Mouse (Mus musculus) hindbrain, embryonic 16.5 days (tissue): ENCODE results near the gene Gjc3. TPM values are rescaled to one million over a fixed set of nuclear protein-coding genes. Genes with fewer than 3 reads are reported as not detected.
"Not testable (repeated sequence)": the region's sequence is repeated elsewhere in the genome, so short reads cannot be mapped to it uniquely, and the experiment has no call there.

Experiments
- ATAC-seq: fragments of 200-750 bp; cut with Nextera tagmentation; 2 replicates; pipeline ENCODE4 v1.8.0; 2017; ENCODE audit warnings: moderate TSS enrichment, moderate library complexity
- H3K27ac ChIP-seq: fragments of 300-500 bp; sonication (generic); 2 replicates; pipeline ENCODE4 v1.5.1; 2014; ENCODE audit warnings: low read depth, mild to moderate bottlenecking, control low read depth, low read length, moderate library complexity
- H3K27me3 ChIP-seq: fragments of 300-500 bp; sonication (generic); replicated peaks from 2 replicates; pipeline ENCODE4 v1.6.1; 2014; ENCODE audit warnings: low read length; ENCODE audit not compliant: control insufficient read depth, insufficient read depth
- H3K36me3 ChIP-seq: fragments of 300-500 bp; sonication (generic); 2 replicates; pipeline ENCODE4 v1.6.1; 2014; ENCODE audit warnings: mild to moderate bottlenecking, low read length, moderate library complexity, mixed read lengths; ENCODE audit not compliant: control insufficient read depth, insufficient read depth
- H3K4me1 ChIP-seq: fragments of 300-500 bp; sonication (generic); 2 replicates; pipeline ENCODE4 v1.6.1; 2014; ENCODE audit warnings: low read depth, low read length; ENCODE audit not compliant: control insufficient read depth, insufficient read depth
- H3K4me2 ChIP-seq: fragments of 300-500 bp; sonication (generic); 2 replicates; pipeline ENCODE4 v1.6.1; 2014; ENCODE audit warnings: mild to moderate bottlenecking, low read length, control low read depth, moderate library complexity
- H3K4me3 ChIP-seq: fragments of 300-500 bp; sonication (generic); 2 replicates; pipeline ENCODE4 v1.5.1; 2014; ENCODE audit warnings: mild to moderate bottlenecking, low read length, control low read depth, moderate library complexity
- H3K9ac ChIP-seq: fragments of 300-500 bp; sonication (generic); 2 replicates; pipeline ENCODE4 v1.6.1; 2014; ENCODE audit warnings: low read depth, mild to moderate bottlenecking, control low read depth, low read length, moderate library complexity
- H3K9me3 ChIP-seq: fragments of 300-500 bp; sonication (generic); 2 replicates; pipeline ENCODE4 v1.6.1; 2014; ENCODE audit warnings: mild to moderate bottlenecking, low read length, moderate library complexity; ENCODE audit not compliant: control insufficient read depth
- WGBS: fragments of 180-500 bp; shearing (Covaris S2); extraction: QIAGEN DNeasy Blood & Tissue Kit; methylation state at CpG from one replicate; pipeline ENCODE4 v1.1.7; 2014; 5-methylcytosine and 5-hydroxymethylcytosine counted together
- polyA plus RNA-seq: library from polyadenylated mRNA; unstranded; fragments of >200 nt; fragmentation: Nextera tagmentation; extraction: Ambion mirVana; gene quantifications from 2 replicates; pipeline ENCODE4 v1.2.1, GENCODE M21; 2015

Gene Gjc3
- polyA plus RNA-seq, 1 experiment from 2014 or later = 1.9 TPM

DNA sequence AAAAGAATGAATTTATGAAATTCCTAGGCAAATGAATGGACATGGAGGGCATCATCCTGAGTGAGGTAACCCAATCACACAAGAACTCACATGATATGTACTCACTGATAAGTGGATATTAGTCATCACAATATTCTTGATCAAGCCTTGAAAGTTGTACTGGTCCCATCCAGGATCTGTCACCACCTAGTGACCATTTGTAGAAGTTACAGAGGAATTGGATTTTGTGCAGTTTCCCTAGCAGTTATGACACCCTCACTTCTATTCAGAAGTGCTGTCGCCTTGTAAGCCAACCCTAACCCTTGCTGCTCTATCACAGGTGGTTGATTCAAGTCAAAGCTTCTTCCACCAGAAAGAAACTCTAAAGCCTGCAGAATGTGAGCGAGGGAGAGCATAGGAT lies 10.3 kb upstream of the Gjc3 start:
- Histone ChIP-seq H3K4me1 (no peaks in the 10 kb centered on the region), H3K9me3 (no peaks in the 10 kb centered on the region), H3K36me3 (no peaks in the 10 kb centered on the region), H3K27me3 (no peaks in the 10 kb centered on the region), H3K4me3 (no peak overlapping the region), H3K4me2 (no peak overlapping the region), H3K27ac (no peak overlapping the region), H3K9ac (no peak overlapping the region)
- WGBS = 64% methylated on average over 2 of the region's 2 CpGs
- ATAC-seq = no peak

DNA sequence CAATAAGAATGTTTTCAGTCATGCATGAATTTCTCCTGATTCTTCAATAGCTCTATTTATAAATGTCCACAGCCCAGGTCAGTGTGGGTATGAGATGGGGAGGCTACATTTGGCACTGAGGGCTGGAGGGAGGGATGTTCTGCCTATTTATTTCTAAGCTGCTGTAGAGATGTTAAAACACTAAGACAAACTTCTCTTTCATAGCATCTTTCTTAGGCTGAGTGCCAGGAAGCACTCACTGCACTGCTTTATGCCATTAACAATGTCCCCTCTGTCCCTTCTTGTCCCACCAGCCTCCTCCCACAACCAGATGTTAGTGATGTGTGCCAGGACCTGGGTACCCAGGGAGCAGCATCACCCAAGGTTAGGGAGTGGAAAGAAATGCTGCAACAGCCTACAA lies 3.6 kb upstream of the Gjc3 start:
- no peaks in the 10 kb centered on the region for H3K9me3 ChIP-seq
- H3K36me3 ChIP-seq = no peaks in the 10 kb centered on the region
- H3K27ac ChIP-seq = no peak overlapping the region
- H3K4me1 ChIP-seq = no peaks in the 10 kb centered on the region
- no peaks in the 10 kb centered on the region for H3K27me3 ChIP-seq
- no peak overlapping the region for H3K9ac ChIP-seq
- no peak overlapping the region for H3K4me2 ChIP-seq
- peak; percentile 78 for ATAC-seq
- no peak overlapping the region for H3K4me3 ChIP-seq

DNA sequence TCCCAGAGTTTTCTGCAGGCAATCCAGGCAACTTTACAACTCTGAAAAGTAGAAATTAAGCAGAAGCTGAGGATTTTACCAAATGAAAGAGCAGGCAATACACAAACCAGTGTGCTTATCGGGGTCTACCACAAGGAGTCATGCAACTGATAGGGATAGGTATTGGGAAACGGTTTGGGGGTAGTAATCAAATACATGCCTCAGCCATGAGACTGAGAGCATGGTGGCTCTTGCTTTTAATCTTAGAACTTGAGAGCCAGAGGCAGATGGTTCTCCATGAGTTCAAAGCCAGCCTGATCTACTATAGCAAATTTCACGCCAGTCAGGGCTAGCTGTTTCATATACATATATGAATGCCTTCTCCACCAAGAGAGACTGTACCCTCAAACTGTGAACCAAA lies 6.5 kb downstream of the Gjc3 start:
- 84% methylated on average over 3 of the region's 3 CpGs for WGBS
- no peak overlapping the region for H3K9ac ChIP-seq
- no peaks in the 10 kb centered on the region; the same call in 1 of the 2 replicates for H3K9me3 ChIP-seq
- no peaks in the 10 kb centered on the region for H3K36me3 ChIP-seq
- ATAC-seq = no peak
- no peaks in the 10 kb centered on the region for H3K4me1 ChIP-seq
- H3K4me3 ChIP-seq = no peak overlapping the region
- H3K27ac ChIP-seq = no peak overlapping the region
- no peak overlapping the region for H3K4me2 ChIP-seq
- no peaks in the 10 kb centered on the region for H3K27me3 ChIP-seq

DNA sequence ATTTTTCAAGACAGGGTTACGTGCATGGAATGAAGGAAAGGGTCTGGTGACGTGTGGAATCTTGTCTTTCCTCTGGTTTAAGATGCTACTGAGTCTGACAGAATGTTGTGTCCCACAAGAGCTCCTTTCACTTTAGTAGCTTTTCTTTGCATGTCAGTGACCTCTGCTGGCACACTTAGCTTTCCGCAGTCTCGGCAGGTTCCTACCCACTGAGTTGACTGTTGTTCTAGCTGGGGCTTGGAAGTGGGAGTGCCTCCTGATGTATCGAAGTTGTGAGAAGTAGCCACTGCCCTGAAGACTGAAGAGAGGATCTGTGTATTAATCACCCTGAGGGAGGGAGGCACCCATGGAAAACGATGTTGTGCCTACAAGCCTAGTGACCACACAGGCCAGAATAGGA lies 11.7 kb downstream of the Gjc3 start:
- no peak overlapping the region for H3K4me3 ChIP-seq
- H3K27me3 ChIP-seq = no peaks in the 10 kb centered on the region
- H3K27ac ChIP-seq = no peak overlapping the region
- H3K36me3 ChIP-seq = no peaks in the 10 kb centered on the region
- ATAC-seq = no peak
- 43% methylated on average over 6 of the region's 6 CpGs for WGBS
- H3K4me1 ChIP-seq = no peaks in the 10 kb centered on the region
- no peak overlapping the region for H3K4me2 ChIP-seq
- no peak overlapping the region for H3K9ac ChIP-seq
- no peaks in the 10 kb centered on the region for H3K9me3 ChIP-seq

DNA sequence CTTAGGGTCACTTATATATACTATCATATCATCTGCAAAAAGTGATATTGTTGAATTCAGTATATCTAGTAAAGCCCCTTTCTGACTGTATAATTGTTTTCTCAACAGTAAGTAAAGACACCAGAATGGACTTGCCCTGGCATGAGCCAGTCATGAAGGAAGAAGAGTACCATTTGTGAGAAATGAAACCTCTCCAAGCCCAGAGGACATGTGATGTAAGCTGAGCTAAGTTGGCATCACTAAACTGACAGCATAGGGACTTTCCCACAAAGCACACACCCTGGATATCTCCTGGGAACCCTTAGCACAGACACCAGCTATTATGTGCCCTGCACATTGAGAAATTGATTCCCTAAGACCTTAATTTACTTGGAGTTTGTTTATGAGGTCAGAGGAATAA lies 15.6 kb downstream of the Gjc3 start:
- ATAC-seq = no peak
- H3K9ac ChIP-seq = no peak overlapping the region

DNA sequence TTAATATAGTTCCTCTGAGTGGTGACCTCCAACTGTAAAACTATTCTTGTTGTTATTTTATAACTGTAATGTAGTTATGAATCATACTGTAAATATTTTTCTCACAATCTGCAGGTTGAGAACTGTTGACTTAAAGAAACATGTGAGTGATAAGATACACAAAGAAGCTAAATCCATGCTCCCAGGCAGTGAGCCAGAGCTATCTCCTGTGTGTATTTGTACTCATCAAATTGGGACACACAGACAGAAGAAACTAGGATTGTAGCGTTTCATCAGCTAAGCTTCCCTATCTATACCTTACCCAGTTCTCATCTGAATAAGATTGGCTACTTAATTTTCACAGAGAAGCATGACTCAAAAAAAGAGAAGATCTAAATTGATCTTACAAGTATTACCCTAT lies 19.8 kb downstream of the Gjc3 start:
- 84% methylated on average over 1 of the region's 1 CpGs for WGBS

More for the DNA sequence above, 15.6 kb downstream of the Gjc3 start:
- no peaks in the 10 kb centered on the region for H3K9me3 ChIP-seq
- no peaks in the 10 kb centered on the region for H3K36me3 ChIP-seq
- no peak overlapping the region for H3K27ac ChIP-seq
- no peak overlapping the region for H3K4me3 ChIP-seq
- no peaks in the 10 kb centered on the region for H3K27me3 ChIP-seq
- no peak overlapping the region for H3K4me2 ChIP-seq
- no peaks in the 10 kb centered on the region for H3K4me1 ChIP-seq

DNA sequence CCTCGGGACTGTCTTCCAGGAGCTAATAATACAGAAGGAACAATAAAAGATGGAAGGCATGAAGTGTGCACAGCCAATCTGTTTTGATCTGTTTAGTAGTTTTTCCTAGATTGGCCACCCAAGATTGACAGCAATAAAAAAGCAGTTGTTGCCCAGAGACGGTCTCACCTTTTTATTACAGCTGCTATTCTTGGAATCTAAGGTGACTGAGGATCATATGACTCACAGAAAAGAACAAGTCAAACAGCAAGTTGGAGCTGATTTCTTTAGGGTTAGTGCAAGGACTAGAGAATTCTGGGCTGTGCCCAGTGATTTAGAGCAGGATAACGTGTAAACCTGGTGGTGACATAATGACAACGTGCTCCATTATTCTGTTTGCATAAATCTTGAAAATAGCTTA lies 21.9 kb downstream of the Gjc3 start:
- no peaks in the 10 kb centered on the region for H3K27me3 ChIP-seq
- H3K4me3 ChIP-seq = no peak overlapping the region
- no peak overlapping the region for H3K27ac ChIP-seq
- no peaks in the 10 kb centered on the region for H3K4me1 ChIP-seq
- H3K9me3 ChIP-seq = no peaks in the 10 kb centered on the region
- ATAC-seq = no peak
- H3K4me2 ChIP-seq = no peak overlapping the region
- WGBS = 92% methylated on average over 4 of the region's 4 CpGs
- H3K9ac ChIP-seq = no peak overlapping the region
- no peaks in the 10 kb centered on the region for H3K36me3 ChIP-seq

More for the DNA sequence above, 19.8 kb downstream of the Gjc3 start:
- Histone ChIP-seq H3K4me3 (no peak overlapping the region), H3K9ac (no peak overlapping the region), H3K9me3 (no peaks in the 10 kb centered on the region), H3K4me1 (no peaks in the 10 kb centered on the region), H3K4me2 (no peak overlapping the region), H3K27me3 (no peaks in the 10 kb centered on the region), H3K36me3 (no peaks in the 10 kb centered on the region), H3K27ac (no peak overlapping the region)
- ATAC-seq = no peak

DNA sequence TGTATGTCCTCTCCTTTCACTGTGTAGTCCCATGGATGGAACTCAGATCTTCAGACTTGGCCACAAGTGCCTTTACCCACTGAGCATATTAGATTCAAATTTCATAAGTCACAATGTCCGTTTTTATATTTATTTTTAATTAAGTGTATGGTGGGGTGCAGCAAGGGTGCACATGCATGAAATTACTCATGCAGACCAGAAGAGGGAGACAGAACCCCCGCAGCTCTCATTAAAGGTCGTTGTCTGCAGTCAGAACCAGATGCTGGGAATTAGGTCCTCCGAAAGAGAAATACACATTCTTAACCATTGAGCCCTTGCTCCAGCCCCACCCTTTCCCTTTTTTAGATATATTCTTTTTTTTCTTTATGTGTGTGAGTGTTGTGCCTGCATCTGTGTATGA lies 25.7 kb downstream of the Gjc3 start:
- no peak overlapping the region for H3K9ac ChIP-seq
- no peaks in the 10 kb centered on the region for H3K36me3 ChIP-seq
- H3K9me3 ChIP-seq = no peaks in the 10 kb centered on the region
- ATAC-seq = no peak
- H3K4me3 ChIP-seq = no peak overlapping the region
- no peaks in the 10 kb centered on the region for H3K4me1 ChIP-seq
- H3K27ac ChIP-seq = no peak overlapping the region
- no peaks in the 10 kb centered on the region for H3K27me3 ChIP-seq
- WGBS = 63% methylated on average over 4 of the region's 4 CpGs
- no peak overlapping the region for H3K4me2 ChIP-seq

DNA sequence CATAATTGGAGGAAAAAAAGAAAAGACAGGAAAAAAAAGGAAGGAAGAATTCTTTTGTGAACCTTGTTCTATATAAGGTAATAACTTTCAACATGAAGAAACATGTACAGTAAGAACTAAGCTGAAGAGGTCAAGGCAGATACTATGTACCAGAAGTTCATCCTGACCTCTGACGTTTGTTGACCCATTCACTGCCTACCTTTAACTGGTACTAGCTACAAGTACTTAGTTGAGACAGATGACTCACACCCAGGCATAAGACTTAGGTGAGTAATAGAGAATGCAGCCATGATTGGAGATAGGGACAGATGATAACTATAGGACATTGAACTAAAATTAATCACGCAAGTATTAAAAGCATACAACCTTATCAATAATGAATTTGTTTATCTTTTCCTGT lies 26.4 kb downstream of the Gjc3 start:
- H3K27ac ChIP-seq = no peak overlapping the region
- 86% methylated on average over 2 of the region's 2 CpGs for WGBS
- no peaks in the 10 kb centered on the region for H3K27me3 ChIP-seq
- no peak overlapping the region for H3K4me2 ChIP-seq
- H3K36me3 ChIP-seq = no peaks in the 10 kb centered on the region
- ATAC-seq = no peak
- H3K9ac ChIP-seq = no peak overlapping the region
- no peaks in the 10 kb centered on the region for H3K4me1 ChIP-seq
- no peaks in the 10 kb centered on the region for H3K9me3 ChIP-seq
- H3K4me3 ChIP-seq = no peak overlapping the region

DNA sequence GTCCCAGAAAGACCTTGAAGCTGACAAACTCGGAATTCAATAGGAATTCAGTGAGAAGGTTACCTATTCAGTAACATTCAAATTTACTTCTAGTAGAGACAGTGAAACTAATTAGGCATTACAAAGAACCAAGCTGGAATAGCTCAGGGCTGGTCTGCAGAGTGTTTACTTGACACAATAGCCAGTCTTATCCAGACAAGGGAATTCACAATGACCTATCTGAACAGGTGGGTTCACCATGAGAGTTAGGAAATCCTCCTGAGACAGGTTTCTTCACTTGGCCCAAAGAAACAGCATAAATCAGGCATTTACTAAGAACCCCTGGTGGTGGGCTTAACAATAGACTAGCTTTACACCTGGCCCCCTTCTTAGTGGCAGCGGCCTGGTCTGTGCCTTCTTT lies 29.0 kb downstream of the Gjc3 start:
- H3K9ac ChIP-seq, H3K4me3 ChIP-seq, H3K4me1 ChIP-seq, H3K27ac ChIP-seq, H3K9me3 ChIP-seq, H3K36me3 ChIP-seq, H3K4me2 ChIP-seq, H3K27me3 ChIP-seq, ATAC-seq: not testable (repeated sequence)
- WGBS = 76% methylated on average over 2 of the region's 2 CpGs
